Mouse (Mus musculus) midbrain, embryonic 10.5 days (tissue): ENCODE data around the gene C1qtnf1. TPM values are rescaled to one million over a fixed set of nuclear protein-coding genes. Genes with fewer than 3 reads are reported as not detected.
A peak's percentile ranks its signal among the peaks of the same experiment; 100 is the strongest.

ENCODE experiments used
- DNase-seq: peaks from one replicate; pipeline ENCODE4 v3.0.0-alpha.2; 2017; ENCODE audit warnings: low spot score
- H3K27ac ChIP-seq: fragments of 300-500 bp; sonication (generic); replicated peaks from 2 replicates; pipeline ENCODE4 v1.5.1; 2016; ENCODE audit warnings: mild to moderate bottlenecking
- H3K27me3 ChIP-seq: fragments of 300-500 bp; sonication (generic); 2 replicates; pipeline ENCODE4 v1.6.1; 2016; ENCODE audit warnings: low read depth, mild to moderate bottlenecking; ENCODE audit not compliant: poor library complexity, severe bottlenecking
- H3K36me3 ChIP-seq: fragments of 300-500 bp; sonication (generic); 2 replicates; pipeline ENCODE4 v1.6.1; 2016; ENCODE audit warnings: mild to moderate bottlenecking, moderate library complexity
- H3K4me1 ChIP-seq: fragments of 300-500 bp; sonication (generic); 2 replicates; pipeline ENCODE4 v1.6.1; 2016
- H3K4me3 ChIP-seq: fragments of 300-500 bp; sonication (generic); 2 replicates; pipeline ENCODE4 v1.5.1; 2016; ENCODE audit warnings: mild to moderate bottlenecking, moderate library complexity
- H3K9me3 ChIP-seq: fragments of 300-500 bp; sonication (generic); replicated peaks from 2 replicates; pipeline ENCODE4 v1.6.1; 2016; ENCODE audit warnings: mild to moderate bottlenecking
- WGBS: fragments of 180-500 bp; shearing (Covaris S2); methylation state at CpG from one replicate; pipeline ENCODE4 v1.1.7; 2016; 5-methylcytosine and 5-hydroxymethylcytosine counted together
- polyA plus RNA-seq: library from polyadenylated mRNA; unstranded; fragments of >200 nt; fragmentation: Nextera tagmentation; extraction: Ambion mirVana; gene quantifications from 2 replicates; pipeline ENCODE4 v1.2.1, GENCODE M21; 2016

Gene C1qtnf1
- polyA plus RNA-seq, 1 experiment from 2014 or later, result 2.0 TPM

DNA sequence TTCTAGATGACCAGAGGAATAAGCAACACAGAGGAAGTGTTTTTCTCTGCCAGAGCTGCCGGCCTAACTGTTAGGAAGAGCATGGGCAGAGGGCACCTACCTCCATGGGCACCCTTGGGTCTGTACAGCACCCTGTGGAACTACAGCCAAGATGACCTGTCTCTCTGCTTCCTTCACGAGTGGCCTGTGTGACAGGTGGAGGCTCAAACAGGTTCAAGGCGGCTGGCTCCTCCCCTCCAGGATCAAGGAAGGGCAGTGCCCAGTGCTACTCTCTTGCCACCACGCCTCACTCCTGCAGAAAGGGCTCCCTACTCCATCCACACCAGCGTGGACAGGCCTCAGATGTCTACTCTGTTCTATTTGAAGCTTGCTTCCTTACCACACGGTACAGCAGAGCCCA is 12.4 kb upstream of the C1qtnf1 start:
- no peak overlapping the region for H3K4me3 ChIP-seq
- peaks cover 40% of the 10 kb centered on the region for H3K4me1 ChIP-seq
- 89% methylated on average over 6 of the region's 6 CpGs for WGBS
- H3K27me3 ChIP-seq, result no peaks in the 10 kb centered on the region
- H3K36me3 ChIP-seq, result peaks cover 55% of the 10 kb centered on the region
- DNase-seq, result no peak
- H3K9me3 ChIP-seq, result no peaks in the 10 kb centered on the region
- no peak overlapping the region for H3K27ac ChIP-seq

DNA sequence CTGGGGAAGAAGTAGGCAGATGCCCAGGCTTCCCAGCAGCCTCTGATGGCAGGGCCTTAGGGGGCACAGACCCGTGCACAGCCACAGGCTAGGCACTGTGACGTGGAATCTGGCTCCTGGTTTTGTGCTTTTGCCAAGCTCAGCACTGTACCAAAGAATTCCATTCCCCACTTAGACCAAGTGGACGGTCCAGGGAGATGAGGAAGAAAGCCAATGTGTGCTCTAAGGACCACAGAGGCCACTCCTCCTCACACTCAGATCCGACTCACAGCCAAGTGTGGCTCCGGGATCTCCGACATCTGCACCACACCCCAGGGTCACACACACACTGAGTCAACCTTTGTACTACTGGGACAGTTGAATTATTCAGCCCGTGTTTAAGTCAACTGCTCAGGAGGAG is 12.0 kb upstream of the C1qtnf1 start:
- H3K9me3 ChIP-seq, result no peaks in the 10 kb centered on the region
- peaks cover 51% of the 10 kb centered on the region for H3K36me3 ChIP-seq
- no peak for DNase-seq
- H3K27ac ChIP-seq, result no peak overlapping the region
- 90% methylated on average over 7 of the region's 7 CpGs for WGBS
- H3K27me3 ChIP-seq, result no peaks in the 10 kb centered on the region
- H3K4me1 ChIP-seq, result peaks cover 40% of the 10 kb centered on the region
- H3K4me3 ChIP-seq, result no peak overlapping the region

DNA sequence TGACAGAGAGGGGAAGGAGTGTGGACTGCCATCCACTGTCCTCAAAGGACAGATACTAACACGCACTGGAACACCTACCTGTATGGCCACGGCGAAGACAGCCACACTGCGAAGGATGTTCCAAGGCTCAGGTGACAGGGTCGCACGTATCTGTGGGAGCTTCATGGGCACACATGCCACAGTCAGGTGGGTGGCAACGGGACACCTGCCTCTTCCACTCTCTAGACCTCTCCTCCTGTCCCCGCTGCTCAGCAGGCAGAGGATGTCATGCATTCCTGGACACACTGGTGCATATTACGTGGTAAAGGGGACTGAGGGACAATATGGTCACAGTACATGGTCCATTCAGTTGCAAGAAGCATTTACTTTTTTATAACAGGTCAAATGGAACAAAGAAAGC is 10.5 kb upstream of the C1qtnf1 start:
- no peak for DNase-seq
- H3K27ac ChIP-seq, result no peak overlapping the region
- H3K4me3 ChIP-seq, result peak overlapping the region; percentile 99
- H3K36me3 ChIP-seq, result peaks cover 39% of the 10 kb centered on the region
- H3K27me3 ChIP-seq, result no peaks in the 10 kb centered on the region
- peaks cover 40% of the 10 kb centered on the region for H3K4me1 ChIP-seq
- WGBS, result 96% methylated on average over 9 of the region's 9 CpGs
- no peaks in the 10 kb centered on the region for H3K9me3 ChIP-seq

DNA sequence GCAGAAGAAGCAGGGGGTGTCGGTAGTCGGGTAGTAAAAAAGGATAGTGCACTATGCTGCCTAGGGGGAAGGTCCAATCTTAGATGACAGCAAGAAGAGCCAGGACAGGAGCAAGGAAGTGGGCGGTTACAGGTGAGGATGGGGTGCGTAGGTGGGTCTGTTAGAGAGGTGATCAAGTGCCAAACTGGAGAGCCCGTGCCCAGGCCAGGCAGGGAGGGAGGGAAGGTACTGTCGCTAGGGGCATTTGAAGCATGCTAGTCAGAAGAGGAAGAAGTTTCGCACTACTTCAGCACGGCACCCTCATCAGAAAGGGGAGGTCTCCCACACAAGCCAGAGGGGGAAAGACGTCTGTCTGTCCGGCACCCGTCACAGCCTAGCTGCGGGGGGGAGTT is 9.6 kb upstream of the C1qtnf1 start:
- H3K27me3 ChIP-seq, result no peaks in the 10 kb centered on the region
- 6% methylated on average over 12 of the region's 12 CpGs for WGBS
- peak overlapping the region; percentile 99 for H3K4me3 ChIP-seq
- no peak for DNase-seq
- H3K9me3 ChIP-seq, result no peaks in the 10 kb centered on the region
- peaks cover 44% of the 10 kb centered on the region for H3K4me1 ChIP-seq
- H3K27ac ChIP-seq, result peak overlapping the region; percentile 95
- peaks cover 35% of the 10 kb centered on the region for H3K36me3 ChIP-seq

DNA sequence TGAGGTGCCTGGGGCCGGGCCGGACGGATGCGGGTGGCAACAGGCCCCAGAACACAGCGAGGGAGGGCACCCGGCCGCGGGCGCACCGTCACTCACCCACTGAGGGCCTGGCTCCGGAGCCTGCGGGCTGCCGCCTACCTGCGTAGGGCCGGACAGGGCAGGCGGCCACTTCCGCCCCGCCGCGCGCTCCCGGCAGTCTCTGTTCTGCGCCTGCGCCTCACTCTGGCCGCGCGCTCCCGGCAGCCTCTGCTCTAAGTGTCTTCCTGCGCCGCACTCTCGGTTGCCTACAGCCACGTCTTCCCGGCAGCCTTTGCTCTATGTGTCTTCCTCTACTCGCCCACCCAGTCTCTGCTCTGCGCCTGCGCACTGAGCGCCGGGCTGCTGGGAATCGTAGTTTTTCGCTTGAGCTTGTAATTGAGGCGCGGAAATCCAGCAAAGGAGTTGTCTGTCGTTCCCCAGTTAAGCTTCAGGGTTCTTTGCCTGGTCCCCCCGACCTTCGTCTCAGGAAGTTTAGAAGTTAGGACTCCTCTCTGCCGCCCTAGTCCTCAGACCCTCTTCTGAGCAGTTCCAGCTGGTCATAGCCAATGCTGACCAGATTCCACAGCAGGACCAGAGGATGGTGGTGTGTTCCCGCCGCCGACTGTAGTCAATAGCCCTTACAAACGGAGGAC is 9.0 kb upstream of the C1qtnf1 start, which contains the start of gene Cant1:
Gene Cant1, minus strand, starts transcription at position 253 of the 671 bp plus-strand sequence.
- WGBS, result under 1% methylated on average over 48 of the region's 50 CpGs
- H3K27ac ChIP-seq, result peak within 1 kb of the TSS; percentile 95
- DNase-seq, result peak; percentile 98

DNA sequence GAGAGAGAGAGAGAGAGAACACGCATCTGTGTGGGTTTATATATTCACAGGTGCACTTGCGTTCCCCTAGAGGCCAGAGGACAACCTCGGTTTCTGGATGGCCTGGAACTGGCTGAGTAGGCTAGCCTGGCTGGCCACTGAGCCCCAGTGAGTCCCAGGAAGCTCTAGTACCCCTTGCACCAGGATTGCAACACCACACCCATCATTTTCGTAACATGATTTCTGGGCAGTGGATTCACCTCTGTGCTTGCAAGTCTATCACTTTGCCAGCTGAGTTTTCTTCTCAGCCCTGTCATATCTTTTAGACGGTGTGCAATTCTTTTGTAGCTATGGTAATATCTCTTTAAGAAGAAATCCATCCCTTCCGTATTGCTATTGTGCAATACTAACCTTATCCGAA is 7.7 kb upstream of the C1qtnf1 start:
- no peak overlapping the region for H3K27ac ChIP-seq
- H3K27me3 ChIP-seq, result peaks cover 4% of the 10 kb centered on the region; the same call in 1 of the 2 replicates
- WGBS, result 76% methylated on average over 7 of the region's 7 CpGs
- no peak overlapping the region for H3K4me3 ChIP-seq
- DNase-seq, result no peak
- H3K9me3 ChIP-seq, result no peaks in the 10 kb centered on the region
- H3K36me3 ChIP-seq, result peaks cover 17% of the 10 kb centered on the region
- peaks cover 62% of the 10 kb centered on the region for H3K4me1 ChIP-seq

More for the DNA sequence above, 9.0 kb upstream of the C1qtnf1 start, which contains the start of gene Cant1:
- Histone ChIP-seq H3K27me3 (no peaks in the 10 kb centered on the region), H3K4me3 (peak within 1 kb of the TSS; percentile 99), H3K9me3 (no peaks in the 10 kb centered on the region), H3K4me1 (peaks cover 49% of the 10 kb centered on the region), H3K36me3 (peaks cover 30% of the 10 kb centered on the region)

DNA sequence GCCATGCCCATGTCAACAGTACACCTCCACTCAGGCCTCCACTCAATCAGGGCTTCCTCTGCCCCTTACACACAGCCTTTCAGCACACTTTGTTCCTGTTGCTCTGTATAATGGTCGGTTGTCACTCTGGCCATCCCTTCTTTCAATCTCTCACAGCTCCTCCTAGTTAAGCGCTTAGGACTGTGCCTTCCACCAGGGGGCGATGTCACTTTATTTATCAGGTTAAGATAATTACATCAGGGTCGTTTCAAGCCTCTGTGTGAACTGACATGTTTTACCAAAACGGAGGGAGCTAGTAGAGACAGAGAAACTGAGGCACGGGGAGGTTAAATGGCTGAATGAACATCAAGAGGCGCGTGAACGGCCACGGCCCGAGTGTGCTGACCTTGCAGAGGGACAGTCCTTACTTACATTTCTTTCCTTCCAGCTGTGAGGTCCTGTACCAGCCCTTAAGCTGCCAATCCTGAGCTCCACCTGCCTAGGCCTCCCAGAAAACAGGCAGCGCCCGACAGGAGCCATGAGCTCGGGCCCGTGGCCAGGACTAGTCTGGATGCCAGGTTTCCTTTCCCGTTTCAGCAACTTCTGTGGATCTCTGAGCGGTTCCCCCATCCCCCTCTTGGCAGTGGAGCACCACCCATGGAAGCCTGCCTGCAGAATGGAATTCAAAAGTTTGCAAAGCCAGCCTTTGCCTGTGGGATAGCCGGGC is 4.6 kb upstream of the C1qtnf1 start:
- H3K9me3 ChIP-seq, result no peaks in the 10 kb centered on the region
- H3K27me3 ChIP-seq, result peaks cover 28% of the 10 kb centered on the region
- H3K27ac ChIP-seq, result peak overlapping the region; percentile 46; the same call in 1 of the 2 replicates
- peak overlapping the region; percentile 34; the same call in 1 of the 2 replicates for H3K4me3 ChIP-seq
- peak; percentile 83 for DNase-seq
- 8% methylated on average over 18 of the region's 18 CpGs for WGBS
- H3K4me1 ChIP-seq, result peaks cover 56% of the 10 kb centered on the region
- no peaks in the 10 kb centered on the region for H3K36me3 ChIP-seq

DNA sequence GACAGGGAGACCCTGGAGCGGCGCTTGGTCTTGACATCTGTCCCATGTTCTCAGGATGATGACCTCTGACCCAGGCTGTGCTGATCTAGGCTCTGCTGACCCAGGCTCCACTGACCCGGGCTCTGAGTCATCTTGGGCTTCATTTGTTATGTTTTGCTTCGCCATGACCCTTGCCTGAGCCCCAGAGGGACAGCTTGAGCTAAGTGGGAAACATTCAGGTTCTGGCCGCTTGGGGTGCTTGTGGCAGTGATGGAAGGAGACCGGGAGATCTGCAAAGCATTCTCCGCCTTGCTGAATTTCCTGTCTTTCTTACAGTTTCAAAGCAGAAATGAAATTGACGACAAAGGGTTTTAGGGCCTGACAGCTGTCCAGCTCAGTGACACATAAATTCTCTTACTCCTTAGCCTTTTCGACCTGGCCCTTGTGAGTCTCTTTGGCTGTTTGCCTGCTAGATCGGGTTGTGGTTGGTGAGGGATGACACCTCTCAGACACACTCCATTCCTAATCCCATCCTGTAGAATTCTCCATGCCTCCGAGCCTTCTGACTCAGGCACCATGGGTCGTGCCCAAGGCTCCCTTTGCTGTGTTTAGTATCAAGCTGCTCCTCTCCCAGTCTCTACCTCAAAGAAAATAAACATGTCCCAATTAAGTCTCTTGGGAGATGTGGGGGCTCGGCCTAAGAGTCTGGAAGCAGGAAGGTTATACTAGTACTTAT is 3.2 kb upstream of the C1qtnf1 start:
- WGBS, result 63% methylated on average over 13 of the region's 13 CpGs
- DNase-seq, result no peak
- Histone ChIP-seq H3K36me3 (no peaks in the 10 kb centered on the region), H3K4me3 (no peak overlapping the region), H3K27me3 (peaks cover 42% of the 10 kb centered on the region), H3K27ac (no peak overlapping the region), H3K9me3 (no peaks in the 10 kb centered on the region), H3K4me1 (peaks cover 52% of the 10 kb centered on the region)

DNA sequence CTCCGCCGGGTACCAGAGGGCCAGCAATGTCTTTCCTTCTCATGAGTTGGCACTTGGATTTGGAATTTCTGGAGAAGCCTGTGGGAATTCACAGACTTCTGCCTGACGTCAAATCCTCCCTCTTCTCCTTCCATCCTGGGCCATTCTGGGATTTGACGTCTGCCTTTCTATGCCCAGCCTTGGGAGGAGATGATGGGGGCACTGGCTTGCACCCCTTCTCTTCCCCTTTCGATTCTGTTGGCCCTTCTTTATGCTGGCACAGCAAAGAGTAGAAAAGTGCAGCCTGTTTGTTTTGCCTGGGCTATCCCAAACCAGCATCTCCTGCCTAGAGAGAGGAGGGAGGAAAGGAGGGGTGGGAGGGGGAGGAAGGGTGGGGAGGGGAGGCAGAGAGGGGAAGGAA is 1.2 kb upstream of the C1qtnf1 start:
- Histone ChIP-seq H3K4me1 (peaks cover 51% of the 10 kb centered on the region), H3K9me3 (no peaks in the 10 kb centered on the region), H3K36me3 (no peaks in the 10 kb centered on the region), H3K27me3 (peaks cover 52% of the 10 kb centered on the region), H3K27ac (no peak overlapping the region), H3K4me3 (no peak overlapping the region)
- DNase-seq, result no peak
- 77% methylated on average over 5 of the region's 5 CpGs for WGBS

DNA sequence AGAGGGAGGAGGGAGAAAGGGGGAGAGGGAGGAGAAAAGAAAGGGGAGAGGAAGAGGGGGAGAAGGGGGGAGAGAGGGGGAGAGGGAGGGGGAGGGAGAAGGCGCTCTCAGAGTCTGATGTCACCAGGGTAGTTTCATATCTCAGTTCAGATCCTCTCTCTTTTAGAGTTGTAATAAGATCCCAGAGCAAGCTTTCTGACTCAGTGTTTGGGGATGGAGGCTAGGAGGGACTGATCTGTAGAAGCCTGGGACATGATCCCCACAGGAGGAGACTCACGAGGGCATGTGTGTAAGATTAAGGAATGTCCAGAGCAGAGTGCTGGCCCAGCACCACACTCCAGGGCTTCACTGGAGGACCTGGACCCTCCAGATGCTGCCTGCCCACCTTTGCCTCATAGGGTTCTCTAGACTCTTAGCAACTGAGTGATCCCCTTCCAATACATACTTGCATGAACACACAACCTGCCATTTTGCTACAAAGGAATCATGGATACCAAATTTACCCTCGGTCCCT is 680 bp upstream of the C1qtnf1 start:
- no peaks in the 10 kb centered on the region for H3K9me3 ChIP-seq
- no peaks in the 10 kb centered on the region for H3K36me3 ChIP-seq
- no peak overlapping the region for H3K4me3 ChIP-seq
- DNase-seq, result no peak
- H3K27ac ChIP-seq, result no peak overlapping the region
- WGBS, result 45% methylated on average over 3 of the region's 3 CpGs
- peaks cover 51% of the 10 kb centered on the region for H3K4me1 ChIP-seq
- peaks cover 52% of the 10 kb centered on the region for H3K27me3 ChIP-seq

DNA sequence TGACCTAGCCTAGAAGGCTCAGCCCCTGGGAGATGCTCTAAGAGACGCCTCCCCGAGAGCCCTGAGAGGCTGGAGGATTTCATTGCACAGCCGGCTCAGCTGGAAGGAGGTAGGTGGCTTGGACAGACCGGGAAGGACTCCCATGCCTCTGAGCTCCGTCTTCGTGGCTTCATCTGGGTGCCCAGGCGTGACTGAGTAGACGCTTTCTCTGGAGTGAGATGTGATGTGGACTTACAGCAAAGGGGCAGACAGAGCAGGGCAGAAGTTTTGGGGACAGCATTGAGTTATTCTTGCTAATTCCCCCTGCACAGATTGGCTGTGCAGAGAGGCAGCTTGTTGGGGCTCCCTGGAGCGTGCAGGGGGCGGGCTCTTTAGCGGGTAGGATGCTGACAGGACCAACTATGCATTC is 461 bp downstream of the C1qtnf1 start:
- H3K4me3 ChIP-seq, result peak overlapping the region; percentile 25; the same call in 1 of the 2 replicates
- H3K27ac ChIP-seq, result peak overlapping the region; percentile 29
- DNase-seq, result peak; percentile 28
- peaks cover 49% of the 10 kb centered on the region for H3K4me1 ChIP-seq
- H3K9me3 ChIP-seq, result no peaks in the 10 kb centered on the region
- no peaks in the 10 kb centered on the region for H3K36me3 ChIP-seq
- peaks cover 52% of the 10 kb centered on the region for H3K27me3 ChIP-seq
- 3% methylated on average over 11 of the region's 11 CpGs for WGBS

DNA sequence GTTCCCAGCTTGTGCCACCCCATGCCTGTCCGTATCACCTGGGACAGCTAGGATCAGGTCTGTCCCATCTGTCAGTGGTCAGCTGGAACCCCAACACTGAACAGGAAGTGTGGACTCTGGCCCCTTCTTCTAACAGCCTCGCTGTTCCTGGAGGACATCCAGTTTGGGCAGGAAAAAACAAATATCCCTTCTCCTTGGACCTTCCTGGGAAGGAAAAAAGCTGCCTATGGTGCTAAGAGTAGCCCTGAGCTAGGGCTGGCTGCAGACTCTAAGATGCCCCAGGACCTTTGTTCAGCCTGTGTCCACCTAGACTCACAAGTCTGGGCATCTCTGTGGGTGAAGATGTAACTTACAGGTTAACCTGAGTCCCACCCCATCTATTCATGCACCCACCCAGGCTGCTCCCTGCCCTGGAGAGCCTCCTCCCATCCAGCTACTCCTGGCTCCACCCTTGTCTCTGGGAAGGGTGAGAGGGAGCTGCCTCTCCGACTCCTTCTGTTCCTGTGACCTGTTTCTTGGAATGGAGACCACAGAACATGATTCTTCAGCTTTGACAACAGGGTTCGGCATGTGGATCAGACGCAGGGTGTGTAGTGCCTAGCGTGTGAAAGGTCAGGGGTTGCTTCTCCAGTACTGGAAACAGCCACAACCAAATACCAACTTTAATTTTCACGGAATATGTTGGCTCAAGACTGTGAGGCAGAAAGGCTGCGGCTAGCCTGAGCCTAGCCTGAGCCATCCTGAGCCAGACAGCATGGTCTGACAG is 1.1 kb downstream of the C1qtnf1 start:
- Histone ChIP-seq H3K27me3 (peaks cover 52% of the 10 kb centered on the region), H3K27ac (no peak overlapping the region), H3K4me3 (peak overlapping the region; percentile 25; the same call in 1 of the 2 replicates), H3K4me1 (peaks cover 49% of the 10 kb centered on the region), H3K9me3 (no peaks in the 10 kb centered on the region), H3K36me3 (no peaks in the 10 kb centered on the region)
- 63% methylated on average over 8 of the region's 8 CpGs for WGBS
- DNase-seq, result no peak
